In genomic region chr9:60873257-60874054, GRCm38 (mm10) we compare ENCODE assay signal across 12 mouse cellular contexts.
DNase-seq lines count a peak whose midpoint lies in the region; ATAC-seq and TF ChIP-seq lines count a peak whose summit lies in the region.
"Had no signal": no experiment of that assay in that cellular context is flagged by ENCODE, and none has a peak within 500 bp of the region (broad histone marks: within the 10 kb centered on the region; RNA-seq: fewer than 3 reads in every experiment).

No protein-coding gene starts in this region.

- H3K4me2 ChIP-seq in kidney, embryonic 15.5 days = no peak overlapping the region
- H3K4me2 ChIP-seq in midbrain, embryonic 14.5 days (ENCODE audit: low read length) = no peak overlapping the region
- H3K4me2 ChIP-seq in midbrain, embryonic 15.5 days = no peak overlapping the region
- no peak overlapping the region for H3K4me2 ChIP-seq in stomach, embryonic 15.5 days

- TF ChIP-seq POLR2A in cerebellum, adult 2 months (IDR thresholded peaks at IDR 0.05; ENCODE audit: borderline replicate concordance, insufficient read depth, low read length) = no peak

- no peak overlapping the region for H3K9ac ChIP-seq in kidney, embryonic 15.5 days
- no peak overlapping the region for H3K9ac ChIP-seq in midbrain, embryonic 14.5 days (replicated peaks; ENCODE audit: low read length)
- H3K9ac ChIP-seq in midbrain, embryonic 15.5 days = no peak overlapping the region
- H3K9ac ChIP-seq in stomach, embryonic 15.5 days = no peak overlapping the region

- no peak overlapping the region for H3K4me3 ChIP-seq in kidney, embryonic 15.5 days (replicated peaks)
- no peak overlapping the region for H3K4me3 ChIP-seq in midbrain, embryonic 14.5 days (replicated peaks; ENCODE audit: low read depth, low read length)
- H3K4me3 ChIP-seq in midbrain, embryonic 15.5 days = no peak overlapping the region
- peak overlapping the region; percentile 26; the same call in 1 of the 2 replicates for H3K4me3 ChIP-seq in brown adipose tissue, adult 24 weeks (ENCODE audit: insufficient read depth, low read depth, low read length)
- H3K4me3 ChIP-seq in stomach, embryonic 15.5 days (replicated peaks) = no peak overlapping the region
- H3K4me3 ChIP-seq in cerebellum, adult 2 months (replicated peaks; ENCODE audit: insufficient read depth, low read depth, low read length) = no peak overlapping the region

- WGBS in kidney, embryonic 15.5 days = 79% methylated on average over 13 of the region's 13 CpGs
- WGBS in midbrain, embryonic 14.5 days = 52% methylated on average over 13 of the region's 13 CpGs
- WGBS in midbrain, embryonic 15.5 days = 42% methylated on average over 13 of the region's 13 CpGs
- 65% methylated on average over 13 of the region's 13 CpGs for WGBS in stomach, embryonic 15.5 days
- 42% methylated on average over 13 of the region's 13 CpGs for WGBS in cerebellum, adult 2 months

- ATAC-seq in kidney, embryonic 15.5 days (replicated peaks; ENCODE audit: low FRiP score) = no peak
- ATAC-seq in midbrain, embryonic 14.5 days (ENCODE audit: low FRiP score, low TSS enrichment) = no peak
- ATAC-seq in midbrain, embryonic 15.5 days (replicated peaks) = no peak
- peak; percentile 43; the same call in 1 of the 2 replicates for ATAC-seq in stomach, embryonic 15.5 days (ENCODE audit: insufficient read depth, low FRiP score, low read depth)

- H3K4me1 ChIP-seq in kidney, embryonic 15.5 days = 0 out of 2 replicates have a peak, but pooled peaks cover 3% of the 10 kb centered on the region
- peaks cover 15% of the 10 kb centered on the region for H3K4me1 ChIP-seq in midbrain, embryonic 14.5 days (ENCODE audit: control insufficient read depth, insufficient read depth, low read length)
- H3K4me1 ChIP-seq in midbrain, embryonic 15.5 days = peaks cover 34% of the 10 kb centered on the region
- H3K4me1 ChIP-seq in brown adipose tissue, adult 24 weeks (ENCODE audit: control insufficient read depth, insufficient read depth, insufficient read length, low read length) = no peaks in the 10 kb centered on the region; the same call in 1 of the 2 replicates
- no peaks in the 10 kb centered on the region; the same call in 1 of the 2 replicates for H3K4me1 ChIP-seq in stomach, embryonic 15.5 days
- H3K4me1 ChIP-seq in cerebellum, adult 2 months (ENCODE audit: control insufficient read depth, insufficient read depth, low read length) = no peaks in the 10 kb centered on the region

- no peaks in the 10 kb centered on the region for H3K27me3 ChIP-seq in kidney, embryonic 15.5 days
- no peaks in the 10 kb centered on the region for H3K27me3 ChIP-seq in midbrain, embryonic 14.5 days (ENCODE audit: control insufficient read depth, insufficient read depth, low read length)
- H3K27me3 ChIP-seq in midbrain, embryonic 15.5 days (replicated peaks) = no peaks in the 10 kb centered on the region
- no peaks in the 10 kb centered on the region for H3K27me3 ChIP-seq in stomach, embryonic 15.5 days (replicated peaks)
- H3K27me3 ChIP-seq in cerebellum, adult 2 months (ENCODE audit: control insufficient read depth, insufficient read depth, low read length) = no peaks in the 10 kb centered on the region

- 0 out of 2 replicates have a peak overlapping the region, but pooled peaks have one; percentile 41 for H3K27ac ChIP-seq in kidney, embryonic 15.5 days
- no peak overlapping the region for H3K27ac ChIP-seq in midbrain, embryonic 14.5 days (replicated peaks; ENCODE audit: low read depth, low read length)
- no peak overlapping the region for H3K27ac ChIP-seq in midbrain, embryonic 15.5 days
- no peak overlapping the region for H3K27ac ChIP-seq in brown adipose tissue, adult 24 weeks (replicated peaks; ENCODE audit: low read depth, low read length)
- H3K27ac ChIP-seq in stomach, embryonic 15.5 days = peak overlapping the region; percentile 57
- no peak overlapping the region for H3K27ac ChIP-seq in cerebellum, adult 2 months (ENCODE audit: insufficient read depth, low read length)

- H3K9me3 ChIP-seq in kidney, embryonic 15.5 days (replicated peaks) = no peaks in the 10 kb centered on the region
- no peaks in the 10 kb centered on the region for H3K9me3 ChIP-seq in midbrain, embryonic 14.5 days (ENCODE audit: control insufficient read depth, low read length)
- H3K9me3 ChIP-seq in midbrain, embryonic 15.5 days = no peaks in the 10 kb centered on the region
- no peaks in the 10 kb centered on the region for H3K9me3 ChIP-seq in stomach, embryonic 15.5 days

- H3K36me3 ChIP-seq in kidney, embryonic 15.5 days = peaks cover 55% of the 10 kb centered on the region
- H3K36me3 ChIP-seq in midbrain, embryonic 14.5 days (ENCODE audit: control insufficient read depth, insufficient read depth, low read length) = no peaks in the 10 kb centered on the region
- H3K36me3 ChIP-seq in midbrain, embryonic 15.5 days (replicated peaks) = no peaks in the 10 kb centered on the region
- peaks cover 16% of the 10 kb centered on the region for H3K36me3 ChIP-seq in stomach, embryonic 15.5 days

- no peak for DNase-seq in kidney, postnatal 10 days
- DNase-seq in midbrain, embryonic 14.5 days = peak; percentile 64
- DNase-seq in cerebellum, adult 2 months = no peak
- DNase-seq in urinary bladder, postnatal 36 days (ENCODE audit: low spot score in 2 of 2) = no peak
- DNase-seq: gastrocnemius, postnatal 10 days; lung, postnatal 36 days; spleen, adult 18-20 months; thymus, adult 2 months had no signal

- TF ChIP-seq CTCF in cerebellum, adult 2 months (IDR thresholded peaks at IDR 0.05; ENCODE audit: borderline replicate concordance, insufficient read depth, low read depth, low read length) = no peak

Comparison
In these comparisons a context has a peak if more than half of its experiments do, and no peak if none do; other contexts are left out.
1. H3K27ac ChIP-seq: peak in kidney, embryonic 15.5 days (single experiment) and stomach, embryonic 15.5 days (single experiment); none in midbrain, embryonic 14.5 days (single experiment), midbrain, embryonic 15.5 days (single experiment), brown adipose tissue, adult 24 weeks (single experiment) and cerebellum, adult 2 months (single experiment).